Mouse (Mus musculus): ENCODE measurements around the gene Phyhd1. TPM values are rescaled to one million over a fixed set of nuclear protein-coding genes. Genes with fewer than 3 reads are reported as not detected.

Phyhd1 gene
- total RNA-seq (2021): 10 to 100 TPM; 11.3 to 12.4 TPM
- long read RNA-seq, experiment 1, partial matches to known transcripts: 6 of 7 reads
- long read RNA-seq, experiment 1, other reads (novel, unspliced or antisense): 1 of 7 reads
- long read RNA-seq, experiment 2, partial matches to known transcripts: 3 of 7 reads
- long read RNA-seq, experiment 2, other reads (novel, unspliced or antisense): 2 of 7 reads

GRCm38 (mm10) chr2:30265767-30266253, at the start of gene Phyhd1:
Phyhd1 (plus strand) TSS chr2:30266203.
- peak; percentile 52 for DNase-seq

GRCm38 (mm10) chr2:30216293-30216692, 49.7 kb upstream of the Phyhd1 start:
- no peak for DNase-seq

- DNase-seq: no peak
Measured at GRCm38 (mm10) chr2:30235593-30235992, 30.4 kb upstream of the Phyhd1 start.

- DNase-seq: no peak
Measured at GRCm38 (mm10) chr2:30236426-30237198, 29.4 kb upstream of the Phyhd1 start.

GRCm38 (mm10) chr2:30237199-30237880, 28.7 kb upstream of the Phyhd1 start, which contains the start of gene Lrrc8a:
Lrrc8a (plus strand) TSS chr2:30237715.
- DNase-seq: peak; percentile 100

- DNase-seq: peak; percentile 78
Measured at GRCm38 (mm10) chr2:30237881-30238280, 28.1 kb upstream of the Phyhd1 start.

GRCm38 (mm10) chr2:30238906-30239465, 27.0 kb upstream of the Phyhd1 start:
- no peak for DNase-seq

- no peak for DNase-seq
Measured at GRCm38 (mm10) chr2:30239777-30240176, 26.2 kb upstream of the Phyhd1 start.

GRCm38 (mm10) chr2:30240267-30240666, 25.7 kb upstream of the Phyhd1 start, which contains the start of gene Gm28035:
Gm28035 (plus strand) TSS chr2:30240567.
- no peak for DNase-seq

- DNase-seq: no peak
Measured at GRCm38 (mm10) chr2:30242509-30242908, 23.5 kb upstream of the Phyhd1 start.

- no peak for DNase-seq
Measured at GRCm38 (mm10) chr2:30243391-30243790, 22.6 kb upstream of the Phyhd1 start.

GRCm38 (mm10) chr2:30244595-30245178, 21.3 kb upstream of the Phyhd1 start:
- no peak for DNase-seq

GRCm38 (mm10) chr2:30247036-30247435, 19.0 kb upstream of the Phyhd1 start:
- DNase-seq: no peak

- DNase-seq: no peak
Measured at GRCm38 (mm10) chr2:30247681-30248080, 18.3 kb upstream of the Phyhd1 start.

GRCm38 (mm10) chr2:30249182-30249581, 16.8 kb upstream of the Phyhd1 start:
- DNase-seq: no peak

GRCm38 (mm10) chr2:30250166-30251128, 15.6 kb upstream of the Phyhd1 start:
- DNase-seq: no peak

- DNase-seq: no peak
Measured at GRCm38 (mm10) chr2:30251417-30252104, 14.4 kb upstream of the Phyhd1 start.

GRCm38 (mm10) chr2:30252521-30252920, 13.5 kb upstream of the Phyhd1 start:
- DNase-seq: no peak

- no peak for DNase-seq
Measured at GRCm38 (mm10) chr2:30253809-30254208, 12.2 kb upstream of the Phyhd1 start.

Data from gastrocnemius, postnatal 10 days (tissue).